Mouse (Mus musculus): ENCODE results near the gene Gm32742. TPM values are rescaled to one million over a fixed set of nuclear protein-coding genes. Genes with fewer than 3 reads are reported as not detected.
A peak's percentile ranks its signal among the peaks of the same experiment; 100 is the strongest.

Gm32742 gene
- polyA plus RNA-seq, 1 experiment from 2014 or later = 0.08 TPM

GRCm38 (mm10) chr9:51096306-51096705 is 69.0 kb downstream of the Gm32742 start:
- H3K4me3 ChIP-seq (ENCODE audit: low read length) = no peak overlapping the region
- no peak for ATAC-seq (ENCODE audit: low read depth)
- H3K4me2 ChIP-seq (ENCODE audit: low read depth, low read length) = no peak overlapping the region
- no peaks in the 10 kb centered on the region for H3K36me3 ChIP-seq (ENCODE audit: control insufficient read depth, insufficient read depth, low read length)
- WGBS = 25% methylated on average over 2 of the region's 2 CpGs
- H3K9me3 ChIP-seq (ENCODE audit: control insufficient read depth, low read length) = no peaks in the 10 kb centered on the region
- H3K27ac ChIP-seq (ENCODE audit: low read length) = no peak overlapping the region
- no peaks in the 10 kb centered on the region for H3K4me1 ChIP-seq (replicated peaks; ENCODE audit: control insufficient read depth, insufficient read depth, low read length)
- H3K27me3 ChIP-seq (ENCODE audit: control insufficient read depth, insufficient read depth, low read depth, low read length) = no peaks in the 10 kb centered on the region
- no peak overlapping the region for H3K9ac ChIP-seq (ENCODE audit: low read length)

- 42% methylated on average over 5 of the region's 5 CpGs for WGBS
Observed at GRCm38 (mm10) chr9:51093697-51094096, 71.6 kb downstream of the Gm32742 start.

GRCm38 (mm10) chr9:51081614-51082013 is 83.7 kb downstream of the Gm32742 start:
- H3K36me3 ChIP-seq (ENCODE audit: control insufficient read depth, insufficient read depth, low read length) = no peaks in the 10 kb centered on the region
- H3K4me1 ChIP-seq (replicated peaks; ENCODE audit: control insufficient read depth, insufficient read depth, low read length) = peaks cover 6% of the 10 kb centered on the region; the same call in 1 of the 2 replicates
- H3K4me2 ChIP-seq (ENCODE audit: low read depth, low read length) = no peak overlapping the region
- no peaks in the 10 kb centered on the region for H3K9me3 ChIP-seq (ENCODE audit: control insufficient read depth, low read length)
- no peak overlapping the region for H3K9ac ChIP-seq (ENCODE audit: low read length)
- H3K27ac ChIP-seq (ENCODE audit: low read length) = no peak overlapping the region
- no peak overlapping the region for H3K4me3 ChIP-seq (ENCODE audit: low read length)
- H3K27me3 ChIP-seq (ENCODE audit: control insufficient read depth, insufficient read depth, low read depth, low read length) = no peaks in the 10 kb centered on the region
- 77% methylated on average over 5 of the region's 5 CpGs for WGBS
- no peak for ATAC-seq (ENCODE audit: low read depth)

More at GRCm38 (mm10) chr9:51093697-51094096, 71.6 kb downstream of the Gm32742 start:
- no peak overlapping the region for H3K4me3 ChIP-seq (ENCODE audit: low read length)
- no peak overlapping the region for H3K4me2 ChIP-seq (ENCODE audit: low read depth, low read length)
- ATAC-seq (ENCODE audit: low read depth) = no peak
- no peaks in the 10 kb centered on the region for H3K36me3 ChIP-seq (ENCODE audit: control insufficient read depth, insufficient read depth, low read length)
- no peak overlapping the region for H3K27ac ChIP-seq (ENCODE audit: low read length)
- no peaks in the 10 kb centered on the region for H3K4me1 ChIP-seq (replicated peaks; ENCODE audit: control insufficient read depth, insufficient read depth, low read length)
- no peak overlapping the region for H3K9ac ChIP-seq (ENCODE audit: low read length)
- no peaks in the 10 kb centered on the region for H3K27me3 ChIP-seq (ENCODE audit: control insufficient read depth, insufficient read depth, low read depth, low read length)
- no peaks in the 10 kb centered on the region for H3K9me3 ChIP-seq (ENCODE audit: control insufficient read depth, low read length)

MicroRNAs within 50 kb of the gene (microRNA counts, 519-probe panel; counts per million panel counts)
- microRNA mmu-miR-34b-3p = 2,011 counts per million, percentile 34 among the panel's probes with 10 or more counts
- microRNA mmu-miR-34b-5p = 2,467 counts per million, percentile 44 among the panel's probes with 10 or more counts
- microRNA mmu-miR-34c = 4,088 counts per million, percentile 83 among the panel's probes with 10 or more counts

Small RNAs within 50 kb of the gene (microRNA-seq; reads per million reads assigned to microRNA genes)
- gene Mir34b (38.1 reads per million, percentile 39 among the genes with 10 or more reads in this experiment), gene Mir34c (1,011 reads per million, percentile 74 among the genes with 10 or more reads in this experiment)

Other genes with a start within 250 kb of the Gm32742 start
- 16.7 and 19.7 TPM in 2 replicates for gene Sik2, start 156.4 kb downstream of the Gm32742 start, polyA plus RNA-seq (2015; fragmentation: Nextera tagmentation; extraction: Ambion mirVana)
- 0.28 and 0.34 TPM in 2 replicates for gene Btg4, start 104.6 kb downstream of the Gm32742 start, polyA plus RNA-seq (2015; fragmentation: Nextera tagmentation; extraction: Ambion mirVana)
- gene Layn, start 88.4 kb downstream of the Gm32742 start, polyA plus RNA-seq (2015; fragmentation: Nextera tagmentation; extraction: Ambion mirVana) = 7.2 and 7.7 TPM in 2 replicates
- gene 4833427G06Rik, start 63.4 kb downstream of the Gm32742 start, polyA plus RNA-seq (2015; fragmentation: Nextera tagmentation; extraction: Ambion mirVana) = 5.9 and 6.3 TPM in 2 replicates
- 0.11 TPM in 2 replicates for gene Pou2af1, start 48.2 kb upstream of the Gm32742 start, polyA plus RNA-seq (2015; fragmentation: Nextera tagmentation; extraction: Ambion mirVana)
- gene Colca2, start 113.1 kb upstream of the Gm32742 start, polyA plus RNA-seq (2015; fragmentation: Nextera tagmentation; extraction: Ambion mirVana) = 8.3 and 10.6 TPM in 2 replicates
- gene 1810046K07Rik, start 163.4 kb upstream of the Gm32742 start, polyA plus RNA-seq (2015; fragmentation: Nextera tagmentation; extraction: Ambion mirVana) = 0.11 TPM in 1 of 2 replicates, not detected in the other

All from lung, embryonic 16.5 days (tissue).